Comparison of ENCODE assay signal across 23 mouse cellular contexts in the genomic region with DNA sequence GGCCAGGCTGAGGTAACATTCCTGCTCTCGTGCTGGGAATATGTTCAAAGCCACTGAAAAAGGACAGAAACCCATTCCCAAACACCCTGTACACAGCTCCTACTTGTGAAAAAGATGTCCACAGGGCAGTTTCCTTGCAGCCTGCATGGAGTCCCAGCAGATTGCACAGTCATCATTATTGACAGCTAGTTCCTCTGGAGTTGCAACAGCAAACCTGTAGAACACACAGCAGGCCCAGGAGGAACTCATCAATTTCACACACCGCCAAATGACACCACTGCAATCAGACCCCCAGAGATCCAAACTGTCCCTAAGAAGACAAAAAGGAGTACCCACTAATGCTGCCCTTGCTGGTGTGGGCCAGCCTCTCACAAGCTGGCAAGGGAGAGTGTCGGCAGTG.
"Had no signal": no experiment of that assay in that cellular context is flagged by ENCODE, and none has a peak within 500 bp of the region (broad histone marks: within the 10 kb centered on the region; RNA-seq: fewer than 3 reads in every experiment).

No protein-coding gene starts in this region.

- H3K9me3 ChIP-seq: heart, embryonic 10.5 days; heart, embryonic 12.5 days; hindbrain, embryonic 10.5 days; hindbrain, embryonic 12.5 days; intestine, embryonic 15.5 days; limb, embryonic 10.5 days; limb, embryonic 12.5 days had no signal

- H3K4me2 ChIP-seq: heart, embryonic 12.5 days; hindbrain, embryonic 12.5 days; hindbrain, embryonic 14.5 days; intestine, embryonic 15.5 days; limb, embryonic 12.5 days; liver, embryonic 11.5 days had no signal

- H3K4me1 ChIP-seq: heart, embryonic 10.5 days; hindbrain, embryonic 10.5 days; hindbrain, embryonic 12.5 days; intestine, embryonic 15.5 days; limb, embryonic 10.5 days; limb, embryonic 12.5 days had no signal

- DNase-seq: gastrocnemius, postnatal 14 days; gastrocnemius, postnatal 36 days; heart, postnatal 10 days; heart, postnatal 4 days; kidney, adult 18-20 months; kidney, adult 8-10 months; kidney, postnatal 10 days; kidney, postnatal 25 days; kidney, postnatal 4 days; liver had no signal

- H3K9ac ChIP-seq: heart, embryonic 12.5 days; hindbrain, embryonic 12.5 days; hindbrain, embryonic 14.5 days; intestine, embryonic 15.5 days; limb, embryonic 12.5 days had no signal

- ATAC-seq: inflammation-experienced regulatory T-cells, adult 6 months; intestine, embryonic 15.5 days; intestine, postnatal 0 days had no signal

- H3K27me3 ChIP-seq: heart, embryonic 12.5 days; hindbrain, embryonic 12.5 days; intestine, embryonic 15.5 days; limb, embryonic 12.5 days had no signal

- H3K4me3 ChIP-seq: heart, embryonic 10.5 days; heart, embryonic 12.5 days; hindbrain, embryonic 10.5 days; hindbrain, embryonic 12.5 days; intestine, embryonic 15.5 days; layer of hippocampus, adult 2 months; left cerebral cortex, adult 2 months; limb, embryonic 10.5 days; limb, embryonic 12.5 days had no signal

- H3K27ac ChIP-seq: heart, embryonic 10.5 days; hindbrain, embryonic 10.5 days; hindbrain, embryonic 12.5 days; hindbrain, embryonic 14.5 days; intestine, embryonic 15.5 days; left cerebral cortex, adult 2 months; limb, embryonic 10.5 days; limb, embryonic 12.5 days had no signal
